Mouse (Mus musculus) neural tube, embryonic 12.5 days (tissue): ENCODE measurements around the gene Sacs. TPM values are rescaled to one million over a fixed set of nuclear protein-coding genes. Genes with fewer than 3 reads are reported as not detected.
A peak's percentile ranks its signal among the peaks of the same experiment; 100 is the strongest.

ENCODE experiments used
- ATAC-seq: fragments of 200-750 bp; cut with Nextera tagmentation; 2 replicates; pipeline ENCODE4 v1.8.0; 2017; ENCODE audit warnings: low read depth, mild to moderate bottlenecking, moderate TSS enrichment, moderate library complexity; ENCODE audit not compliant: low FRiP score
- H3K27ac ChIP-seq: fragments of 300-500 bp; sonication (generic); 2 replicates; pipeline ENCODE4 v1.5.1; 2016
- H3K27me3 ChIP-seq: fragments of 300-500 bp; sonication (generic); replicated peaks from 2 replicates; pipeline ENCODE4 v1.6.1; 2016; ENCODE audit warnings: mild to moderate bottlenecking
- H3K36me3 ChIP-seq: fragments of 300-500 bp; sonication (generic); 2 replicates; pipeline ENCODE4 v1.6.1; 2016; ENCODE audit warnings: mild to moderate bottlenecking
- H3K4me1 ChIP-seq: fragments of 300-500 bp; sonication (generic); 2 replicates; pipeline ENCODE4 v1.6.1; 2016
- H3K4me2 ChIP-seq: fragments of 300-500 bp; sonication (generic); replicated peaks from 2 replicates; pipeline ENCODE4 v1.6.1; 2016; ENCODE audit warnings: mild to moderate bottlenecking
- H3K4me3 ChIP-seq: fragments of 300-500 bp; sonication (generic); 2 replicates; pipeline ENCODE4 v1.5.1; 2016
- H3K9ac ChIP-seq: fragments of 300-500 bp; sonication (generic); 2 replicates; pipeline ENCODE4 v1.6.1; 2016; ENCODE audit warnings: mild to moderate bottlenecking
- H3K9me3 ChIP-seq: fragments of 300-500 bp; sonication (generic); 2 replicates; pipeline ENCODE4 v1.6.1; 2016; ENCODE audit warnings: mild to moderate bottlenecking
- WGBS: fragments of 180-500 bp; shearing (Covaris S2); methylation state at CpG from one replicate; pipeline ENCODE4 v1.1.7; 2016; 5-methylcytosine and 5-hydroxymethylcytosine counted together
- polyA plus RNA-seq: library from polyadenylated mRNA; unstranded; fragments of >200 nt; fragmentation: Nextera tagmentation; extraction: Ambion mirVana; gene quantifications from 2 replicates; pipeline ENCODE4 v1.2.1, GENCODE M21; 2016

Sacs gene
- polyA plus RNA-seq, 1 experiment from 2014 or later, result 6.4 TPM

GRCm38 (mm10) chr14:61259084-61259483 lies 120.8 kb downstream of the Sacs start:
- no peak overlapping the region for H3K4me2 ChIP-seq
- no peak overlapping the region for H3K27ac ChIP-seq
- H3K4me3 ChIP-seq, result no peak overlapping the region
- WGBS, result 69% methylated on average over 3 of the region's 3 CpGs
- no peaks in the 10 kb centered on the region for H3K36me3 ChIP-seq
- no peak overlapping the region for H3K9ac ChIP-seq
- ATAC-seq, result no peak
- H3K4me1 ChIP-seq, result no peaks in the 10 kb centered on the region
- no peaks in the 10 kb centered on the region for H3K27me3 ChIP-seq
- H3K9me3 ChIP-seq, result no peaks in the 10 kb centered on the region

GRCm38 (mm10) chr14:61267908-61268475 lies 129.7 kb downstream of the Sacs start:
- Histone ChIP-seq H3K4me2 (no peak overlapping the region), H3K36me3 (no peaks in the 10 kb centered on the region), H3K27me3 (peaks cover 5% of the 10 kb centered on the region; the same call in 1 of the 2 replicates), H3K9me3 (peaks cover 6% of the 10 kb centered on the region), H3K27ac (no peak overlapping the region), H3K4me1 (no peaks in the 10 kb centered on the region), H3K4me3 (no peak overlapping the region), H3K9ac (no peak overlapping the region)
- ATAC-seq, result no peak
- 62% methylated on average over 5 of the region's 5 CpGs for WGBS

GRCm38 (mm10) chr14:61274414-61275198 lies 136.3 kb downstream of the Sacs start:
- no peak overlapping the region for H3K27ac ChIP-seq
- no peaks in the 10 kb centered on the region for H3K9me3 ChIP-seq
- ATAC-seq, result no peak
- peaks cover 33% of the 10 kb centered on the region for H3K27me3 ChIP-seq
- H3K4me1 ChIP-seq, result peaks cover 8% of the 10 kb centered on the region; the same call in 1 of the 2 replicates
- H3K4me2 ChIP-seq, result peak overlapping the region; percentile 44
- H3K4me3 ChIP-seq, result peak overlapping the region; percentile 9; the same call in 1 of the 2 replicates
- H3K9ac ChIP-seq, result no peak overlapping the region
- H3K36me3 ChIP-seq, result no peaks in the 10 kb centered on the region
- 9% methylated on average over 38 of the region's 38 CpGs for WGBS

- peaks cover 8% of the 10 kb centered on the region; the same call in 1 of the 2 replicates for H3K4me1 ChIP-seq
- H3K36me3 ChIP-seq, result no peaks in the 10 kb centered on the region
- no peaks in the 10 kb centered on the region for H3K9me3 ChIP-seq
- H3K4me3 ChIP-seq, result no peak overlapping the region
- ATAC-seq, result no peak
- no peak overlapping the region for H3K27ac ChIP-seq
- H3K27me3 ChIP-seq, result peaks cover 28% of the 10 kb centered on the region
- H3K4me2 ChIP-seq, result no peak overlapping the region
- H3K9ac ChIP-seq, result no peak overlapping the region
- WGBS, result 34% methylated on average over 1 of the region's 1 CpGs
Measured at GRCm38 (mm10) chr14:61277285-61277684, 139.0 kb downstream of the Sacs start.

- WGBS, result 87% methylated on average over 7 of the region's 7 CpGs
- Histone ChIP-seq H3K36me3 (no peaks in the 10 kb centered on the region), H3K9ac (no peak overlapping the region), H3K27me3 (peaks cover 28% of the 10 kb centered on the region), H3K4me3 (no peak overlapping the region), H3K4me2 (no peak overlapping the region), H3K4me1 (peaks cover 8% of the 10 kb centered on the region; the same call in 1 of the 2 replicates), H3K9me3 (no peaks in the 10 kb centered on the region), H3K27ac (no peak overlapping the region)
- no peak for ATAC-seq
Measured at GRCm38 (mm10) chr14:61278676-61279300, 140.5 kb downstream of the Sacs start.

- WGBS, result 73% methylated on average over 19 of the region's 19 CpGs
- no peak for ATAC-seq
- H3K27me3 ChIP-seq, result no peaks in the 10 kb centered on the region
Measured at GRCm38 (mm10) chr14:61288606-61289286, 150.5 kb downstream of the Sacs start.

More at GRCm38 (mm10) chr14:61288606-61289286, 150.5 kb downstream of the Sacs start:
- Histone ChIP-seq H3K36me3 (no peaks in the 10 kb centered on the region), H3K4me1 (no peaks in the 10 kb centered on the region), H3K27ac (no peak overlapping the region), H3K9ac (no peak overlapping the region), H3K4me3 (no peak overlapping the region), H3K9me3 (no peaks in the 10 kb centered on the region), H3K4me2 (no peak overlapping the region)

Other genes with a start within 250 kb of the Sacs start
- 37.4 and 41.8 TPM in 2 replicates for gene Tnfrsf19, start 92.0 kb upstream of the Sacs start, polyA plus RNA-seq
- gene Sgcg, start 120.0 kb downstream of the Sacs start, polyA plus RNA-seq, result 1.3 and 1.5 TPM in 2 replicates
- gene Arl11, start 171.3 kb downstream of the Sacs start, polyA plus RNA-seq, result 0.52 and 0.67 TPM in 2 replicates
- 9.5 and 9.7 TPM in 2 replicates for gene Ebpl, start 222.0 kb downstream of the Sacs start, polyA plus RNA-seq